Mouse (Mus musculus): ENCODE results near the gene Angptl2.

GRCm38 (mm10) chr2:33246841-33247240 is 31.0 kb downstream of the Angptl2 start:
- TF ChIP-seq HCFC1 (IDR thresholded peaks at IDR 0.05; ENCODE audit: borderline replicate concordance, insufficient read depth, low read length) (no peak), CHD2 (IDR thresholded peaks at IDR 0.05; ENCODE audit: low read depth, low read length) (no peak)

All from ES-E14 (cell line).